Mouse (Mus musculus): ENCODE data around the gene Erc2.

Gene Erc2

GRCm38 (mm10) chr14:27622176-27622922 lies at the start of gene Erc2:
Erc2 (plus strand) TSS chr14:27622428.
- DNase-seq (ENCODE audit: low read depth): no peak

- DNase-seq (ENCODE audit: low read depth): no peak
These were observed 43.8 kb upstream of the Erc2 start for GRCm38 (mm10) chr14:27578443-27578842.

- peak; percentile 5 for DNase-seq (ENCODE audit: low read depth)
These were observed 32.6 kb upstream of the Erc2 start for GRCm38 (mm10) chr14:27589616-27590015.

GRCm38 (mm10) chr14:27592163-27592562 lies 30.1 kb upstream of the Erc2 start:
- DNase-seq (ENCODE audit: low read depth): no peak

- DNase-seq (ENCODE audit: low read depth): peak; percentile 84
These were observed 26.0 kb upstream of the Erc2 start for GRCm38 (mm10) chr14:27596265-27596664.

GRCm38 (mm10) chr14:27602136-27602535 lies 20.1 kb upstream of the Erc2 start:
- DNase-seq (ENCODE audit: low read depth): no peak

- DNase-seq (ENCODE audit: low read depth): no peak
These were observed 14.8 kb upstream of the Erc2 start for GRCm38 (mm10) chr14:27607419-27607818.

- DNase-seq (ENCODE audit: low read depth): no peak
These were observed 8.5 kb upstream of the Erc2 start for GRCm38 (mm10) chr14:27613766-27614165.

- DNase-seq (ENCODE audit: low read depth): no peak
These were observed 4.9 kb upstream of the Erc2 start for GRCm38 (mm10) chr14:27617286-27617685.

GRCm38 (mm10) chr14:27621576-27621975 lies 652 bp upstream of the Erc2 start:
- no peak for DNase-seq (ENCODE audit: low read depth)

GRCm38 (mm10) chr14:27622923-27623219 lies 643 bp downstream of the Erc2 start:
- no peak for DNase-seq (ENCODE audit: low read depth)

- DNase-seq (ENCODE audit: low read depth): no peak
These were observed 1.1 kb downstream of the Erc2 start for GRCm38 (mm10) chr14:27623368-27623767.

- no peak for DNase-seq (ENCODE audit: low read depth)
These were observed 6.5 kb downstream of the Erc2 start for GRCm38 (mm10) chr14:27628701-27629100.

- no peak for DNase-seq (ENCODE audit: low read depth)
These were observed 7.3 kb downstream of the Erc2 start for GRCm38 (mm10) chr14:27629369-27630012.

- no peak for DNase-seq (ENCODE audit: low read depth)
These were observed 8.9 kb downstream of the Erc2 start for GRCm38 (mm10) chr14:27630973-27631640.

GRCm38 (mm10) chr14:27634761-27635160 lies 12.5 kb downstream of the Erc2 start:
- no peak for DNase-seq (ENCODE audit: low read depth)

- DNase-seq (ENCODE audit: low read depth): no peak
These were observed 14.3 kb downstream of the Erc2 start for GRCm38 (mm10) chr14:27636556-27636955.

GRCm38 (mm10) chr14:27641382-27641781 lies 19.2 kb downstream of the Erc2 start:
- no peak for DNase-seq (ENCODE audit: low read depth)

- DNase-seq (ENCODE audit: low read depth): no peak
These were observed 20.8 kb downstream of the Erc2 start for GRCm38 (mm10) chr14:27642981-27643380.

GRCm38 (mm10) chr14:27654670-27655069 lies 32.4 kb downstream of the Erc2 start:
- DNase-seq (ENCODE audit: low read depth): no peak

GRCm38 (mm10) chr14:27658616-27659015 lies 36.4 kb downstream of the Erc2 start:
- no peak for DNase-seq (ENCODE audit: low read depth)

GRCm38 (mm10) chr14:27661466-27661865 lies 39.2 kb downstream of the Erc2 start:
- DNase-seq (ENCODE audit: low read depth): no peak

- DNase-seq (ENCODE audit: low read depth): no peak
These were observed 40.0 kb downstream of the Erc2 start for GRCm38 (mm10) chr14:27662251-27662650.
